Mouse (Mus musculus) fibroblast of lung, adult 2 months (primary cell): ENCODE data around the gene Pradc1.

ENCODE experiments used
- DNase-seq: peaks from one replicate; pipeline ENCODE4 v3.0.0-alpha.2; 2011; ENCODE audit warnings: low read depth

Gene Pradc1

DNA sequence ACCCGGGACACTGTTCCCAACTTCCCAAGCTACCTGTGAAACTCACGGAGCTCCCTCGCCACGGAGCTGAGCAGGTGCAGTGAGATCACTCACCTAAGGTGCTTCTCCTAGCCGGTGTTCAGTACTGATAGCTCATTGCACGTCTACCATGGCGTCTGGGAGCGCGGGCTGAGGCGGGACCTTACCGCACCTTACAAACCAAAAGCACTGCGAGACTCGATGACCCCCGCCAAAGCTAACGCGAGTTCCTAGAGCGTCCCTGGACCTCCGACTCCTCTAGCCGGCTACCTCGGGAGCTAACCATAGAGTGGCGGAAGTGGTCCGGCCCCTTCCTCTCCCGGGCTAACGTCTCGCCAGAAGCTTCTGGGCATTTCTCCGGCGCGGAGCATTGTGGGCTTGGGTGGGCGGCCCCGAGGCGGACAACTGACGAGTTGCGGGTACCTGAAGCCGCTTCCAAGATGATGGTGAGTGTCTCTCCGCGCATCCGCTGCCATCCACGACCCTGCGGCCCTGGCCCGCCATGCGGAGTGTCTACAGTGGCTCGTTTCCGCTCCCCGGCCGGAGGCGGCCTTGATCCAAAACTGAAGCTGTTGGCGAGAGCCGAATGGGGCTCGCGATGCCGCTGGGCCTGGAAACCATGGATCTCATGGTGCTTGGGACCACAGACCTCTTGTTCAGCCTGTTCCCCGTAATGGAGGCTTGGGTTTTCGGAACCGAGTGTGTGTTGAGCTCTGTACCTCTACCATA is at the start of gene Pradc1:
Pradc1 (minus strand) TSS at position 307 of the 747 bp plus-strand sequence.
- peak; percentile 95 for DNase-seq

DNA sequence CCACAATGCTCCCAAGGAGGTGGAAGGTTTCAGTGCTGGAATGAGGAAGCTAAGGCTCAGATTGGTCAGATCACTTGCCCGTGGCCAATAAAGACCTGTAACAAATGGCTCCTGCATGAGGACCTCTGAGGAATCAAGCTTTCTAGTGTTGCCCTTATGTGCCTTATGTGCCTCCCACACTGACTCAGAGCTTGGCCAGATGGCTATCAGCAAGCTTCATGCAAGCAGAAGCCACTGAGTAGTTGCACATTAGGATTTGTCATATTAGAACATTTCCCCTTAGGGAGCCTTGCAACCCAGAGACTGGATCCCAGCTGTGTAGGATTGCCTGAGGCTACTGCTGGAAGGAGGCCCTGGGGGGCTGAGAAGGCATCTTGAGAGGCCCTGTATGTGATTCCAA is 48.6 kb upstream of the Pradc1 start:
- no peak for DNase-seq

DNA sequence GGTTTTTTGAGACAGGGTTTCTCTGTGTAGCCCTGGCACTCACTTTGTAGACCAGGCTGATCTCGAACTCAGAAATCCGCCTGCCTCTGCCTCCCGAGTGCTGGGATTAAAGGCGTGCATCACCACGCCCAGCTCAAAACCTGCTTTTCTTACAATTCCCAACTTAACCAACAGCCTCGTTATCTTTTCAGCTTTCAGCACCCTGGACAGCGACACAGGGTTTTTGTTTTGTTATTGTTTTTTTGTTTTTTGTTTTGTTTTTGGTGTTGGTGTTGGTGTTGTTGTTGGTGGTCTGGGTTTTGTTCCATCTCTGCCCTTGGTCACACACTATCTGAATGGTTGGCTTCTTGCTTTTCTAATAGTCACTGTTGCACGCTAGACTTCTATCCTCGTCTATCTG is 46.4 kb upstream of the Pradc1 start:
- no peak for DNase-seq

DNA sequence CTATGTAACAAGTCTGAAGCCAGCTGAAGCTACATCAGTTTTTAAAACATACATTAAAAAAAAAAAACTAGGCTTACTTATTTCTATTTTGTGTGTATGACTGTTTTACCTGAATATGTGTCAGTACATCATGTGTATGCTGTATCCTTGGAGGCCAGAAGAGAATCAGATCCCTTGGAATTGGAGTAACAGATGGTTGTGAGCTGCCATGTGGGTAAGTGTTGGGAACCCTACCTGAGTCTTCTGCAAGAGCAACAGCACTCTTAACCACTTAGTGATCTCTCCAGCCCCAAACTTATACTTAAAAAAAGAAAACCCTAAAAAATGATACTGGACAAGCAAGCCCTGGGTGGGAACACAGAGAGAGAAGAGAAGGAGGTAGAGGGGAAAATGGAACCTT is 45.2 kb upstream of the Pradc1 start:
- no peak for DNase-seq

DNA sequence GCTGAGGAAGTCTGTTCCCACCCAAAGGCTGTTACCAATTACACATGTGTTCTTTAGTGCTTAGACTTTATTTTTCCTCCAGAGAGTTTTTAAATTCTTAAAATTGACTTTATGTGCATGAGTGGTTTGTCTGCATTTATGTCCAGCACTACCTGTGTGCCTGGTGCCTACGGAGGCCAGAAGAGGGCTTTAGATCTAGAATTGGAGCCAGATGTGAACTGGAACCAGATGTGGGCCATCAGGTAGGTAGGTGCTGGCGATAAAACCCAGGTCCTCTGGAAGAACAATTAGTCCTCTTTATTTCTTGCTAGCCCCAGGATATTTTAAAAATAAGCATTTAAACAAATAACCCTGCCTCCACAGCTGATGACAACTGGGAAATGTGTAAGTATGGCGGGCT is 39.8 kb upstream of the Pradc1 start:
- DNase-seq = no peak

DNA sequence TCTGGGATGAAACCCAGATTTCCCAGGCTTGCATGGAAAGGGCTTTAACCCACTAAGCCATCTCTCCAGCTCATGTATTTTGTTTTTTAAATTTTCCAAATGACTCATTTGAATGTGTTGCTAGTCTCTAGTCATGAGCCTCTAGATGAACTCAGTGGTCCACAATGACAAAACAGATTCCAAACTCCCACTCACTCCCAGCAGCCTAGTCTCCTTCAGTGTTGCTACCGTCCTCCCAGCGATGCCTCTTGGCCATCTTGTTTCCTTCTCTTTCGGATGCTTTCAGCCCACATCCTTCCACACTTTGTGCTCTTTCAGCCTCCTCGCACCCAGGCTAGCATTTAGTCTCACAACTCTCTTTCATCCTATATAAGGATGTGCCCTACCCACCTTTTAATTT is 38.5 kb upstream of the Pradc1 start:
- DNase-seq = no peak

DNA sequence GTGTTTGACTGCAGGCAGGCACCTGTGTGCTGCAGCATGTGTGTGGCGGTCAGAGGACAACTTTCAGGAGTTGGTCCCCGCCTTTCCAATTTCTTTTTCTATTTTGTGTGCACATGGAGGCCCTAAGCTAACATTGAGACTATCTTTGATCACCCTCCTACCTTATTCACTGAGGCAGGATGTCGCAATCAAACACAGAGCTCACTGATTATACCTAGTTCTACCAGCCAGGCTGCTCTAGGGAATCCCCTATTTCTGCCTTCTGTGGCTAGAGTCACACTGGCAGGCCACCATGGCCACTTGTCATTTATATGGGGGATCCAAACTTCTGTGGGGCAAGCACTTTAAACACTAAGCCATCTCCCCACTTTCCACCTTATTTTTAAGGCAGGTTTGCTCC is 37.9 kb upstream of the Pradc1 start:
- no peak for DNase-seq

DNA sequence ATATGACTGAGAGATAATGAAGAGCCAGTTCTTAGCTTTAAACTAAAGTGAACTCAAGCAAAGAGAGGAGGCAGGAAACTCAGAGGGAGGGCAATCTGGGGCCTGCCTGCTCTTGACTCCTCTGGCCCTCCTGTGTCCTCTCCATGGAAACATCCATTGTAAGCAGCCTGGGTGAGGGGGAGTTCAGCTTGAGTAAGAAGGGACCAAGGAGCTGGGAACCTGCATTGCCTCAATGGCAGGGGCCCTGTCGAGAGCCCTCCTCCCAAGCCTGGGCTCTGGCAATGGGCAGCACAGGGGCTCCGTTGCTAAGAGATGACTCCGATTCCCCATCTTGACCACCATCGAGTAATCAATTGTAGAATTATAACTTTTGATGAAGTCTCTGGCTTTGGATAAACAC is 36.7 kb upstream of the Pradc1 start:
- no peak for DNase-seq

DNA sequence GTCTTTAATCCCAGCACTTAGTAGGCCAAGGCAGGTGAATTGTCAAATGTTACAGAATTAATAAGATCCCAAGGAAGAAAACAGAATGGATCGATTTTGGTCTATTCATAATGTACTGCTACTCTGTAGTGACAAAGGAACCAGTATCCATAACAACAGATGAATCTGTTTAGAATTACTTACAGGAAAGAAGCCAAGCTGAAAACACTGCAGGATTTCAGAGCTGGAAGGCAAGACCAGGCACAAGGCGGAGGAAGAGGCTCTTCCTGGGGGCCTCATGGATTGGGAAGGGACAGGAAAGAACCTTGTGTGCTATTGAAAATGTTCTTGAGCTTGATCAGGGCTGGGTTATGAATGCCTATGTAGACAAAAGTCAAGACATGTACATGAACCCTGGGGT is 34.0 kb upstream of the Pradc1 start:
- DNase-seq = no peak

DNA sequence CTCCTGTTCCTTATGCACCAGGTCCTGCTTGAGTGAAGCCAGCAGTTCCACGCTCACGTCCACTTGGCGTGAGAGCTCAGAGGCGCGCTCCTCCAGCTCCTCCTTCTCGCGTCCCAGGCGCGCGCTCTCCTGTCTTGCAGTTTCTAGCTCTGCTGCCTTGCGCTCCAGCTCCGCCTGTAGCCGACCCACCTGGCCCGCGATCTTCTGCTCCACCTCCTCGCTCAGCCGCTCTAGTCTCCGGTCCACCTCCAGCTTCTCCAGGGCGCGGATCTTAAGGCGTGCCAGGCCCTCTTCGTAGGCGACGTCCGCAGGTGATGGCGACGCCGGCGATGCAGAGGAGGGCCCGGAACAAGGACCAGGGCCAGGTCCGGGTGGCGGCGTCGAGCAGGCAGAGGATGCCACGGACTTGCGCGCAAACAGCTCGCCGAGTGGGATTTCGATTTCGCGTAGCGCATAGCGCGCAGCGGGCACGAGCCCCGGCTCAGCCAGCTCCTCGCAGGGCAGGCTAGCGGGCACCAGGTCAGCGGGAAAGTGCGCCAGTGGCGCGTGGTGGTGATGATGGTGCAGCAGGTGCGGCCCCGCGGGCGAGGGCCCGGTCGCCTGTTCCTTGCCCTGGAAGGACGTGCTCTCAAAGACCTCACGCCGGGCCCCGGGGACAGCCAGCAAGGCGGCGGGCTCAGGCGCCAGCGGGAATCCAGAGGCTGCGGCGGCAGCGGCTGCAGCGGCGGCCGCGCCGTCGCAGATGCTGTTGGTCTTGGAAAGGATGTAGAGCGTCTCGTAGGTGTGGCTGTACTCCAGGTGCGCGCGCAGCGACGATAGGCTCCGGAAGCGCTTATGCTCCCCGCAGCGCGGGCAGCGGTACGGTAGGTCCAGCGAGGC is 32.3 kb upstream of the Pradc1 start:
- no peak for DNase-seq

DNA sequence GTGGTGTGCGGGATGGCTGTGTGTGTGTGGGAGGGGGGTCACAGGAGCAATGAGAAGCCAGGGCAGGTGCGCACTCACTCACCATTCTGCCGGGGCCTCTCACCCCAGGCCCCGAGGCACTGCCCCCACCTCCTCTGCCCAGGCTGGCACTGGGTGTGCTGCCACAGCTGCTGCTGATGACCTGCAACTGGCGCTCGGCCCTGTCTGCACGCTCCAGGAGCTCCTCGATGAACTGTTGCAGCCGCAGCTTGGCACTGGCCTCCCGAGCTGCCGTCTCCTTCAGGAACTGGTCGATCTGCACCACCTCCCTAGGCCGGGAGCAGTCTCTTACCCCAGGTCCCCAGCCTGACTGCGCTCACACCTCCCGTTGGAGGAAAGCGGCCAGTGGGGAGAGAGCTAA is 28.9 kb upstream of the Pradc1 start:
- DNase-seq = no peak

DNA sequence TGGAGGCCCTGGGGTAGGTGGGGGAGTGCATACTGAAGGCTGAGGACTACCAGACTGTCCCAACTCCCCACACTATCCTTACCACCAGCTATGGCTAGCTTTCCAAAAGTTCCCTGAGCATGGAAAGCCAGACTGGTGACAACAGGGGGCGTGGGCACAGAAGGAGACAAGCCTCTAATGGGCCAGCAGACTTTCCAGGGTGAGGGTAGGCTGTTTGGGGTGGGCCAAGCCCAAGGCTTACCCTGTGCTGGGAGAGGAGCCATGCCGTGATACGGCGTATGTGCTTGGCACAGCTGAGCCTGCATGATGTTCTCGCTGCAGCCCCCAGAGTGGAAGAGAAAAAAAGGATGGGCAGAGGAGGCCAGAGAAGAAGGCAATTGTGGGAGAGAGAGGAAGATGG is 28.2 kb upstream of the Pradc1 start:
- no peak for DNase-seq

DNA sequence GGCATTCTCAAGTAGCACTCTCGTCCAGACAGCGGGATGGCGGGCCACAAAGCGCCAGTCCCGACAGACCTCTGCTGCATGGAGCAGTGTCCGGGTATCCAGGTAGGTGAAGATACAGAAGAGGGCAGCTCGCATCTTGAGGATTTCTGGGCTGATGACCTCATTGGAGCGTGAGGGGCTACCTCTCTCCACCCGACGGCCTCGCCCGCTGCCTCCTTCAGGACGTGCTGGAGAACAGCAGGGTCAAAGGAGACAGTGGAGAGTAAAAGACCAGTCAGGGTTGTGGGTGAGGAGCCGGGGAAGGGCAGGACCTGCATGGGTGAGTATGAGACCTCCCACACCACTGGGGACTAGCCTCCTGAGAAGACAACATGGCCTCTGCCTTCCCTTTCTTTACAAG is 26.6 kb upstream of the Pradc1 start:
- DNase-seq = no peak

DNA sequence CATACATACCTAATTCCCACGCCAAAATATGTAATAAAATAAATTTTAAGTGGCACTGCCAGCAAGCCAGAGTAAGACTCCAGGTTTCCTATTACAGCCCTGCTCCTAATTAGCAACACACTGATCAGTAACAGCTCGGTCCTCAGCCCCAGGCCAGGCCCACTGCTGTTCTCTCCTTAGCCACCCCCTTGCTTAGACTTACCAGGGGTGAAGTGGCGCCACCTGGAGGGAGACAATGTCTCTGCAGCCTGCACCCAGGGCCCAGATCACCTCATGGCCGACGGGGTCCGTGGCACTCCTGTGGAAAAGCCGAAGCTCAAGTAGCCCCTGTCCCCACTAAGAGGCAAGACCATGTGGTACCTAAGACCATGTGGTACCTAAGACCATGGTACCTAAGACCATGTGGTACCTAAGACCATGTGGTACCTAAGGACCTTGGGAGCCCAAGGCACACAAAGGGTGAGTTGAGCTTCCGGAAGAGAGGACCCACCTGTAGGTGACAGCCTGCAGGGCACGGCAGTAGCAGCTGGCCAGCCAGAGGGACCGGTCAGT is 25.7 kb upstream of the Pradc1 start:
- no peak for DNase-seq

DNA sequence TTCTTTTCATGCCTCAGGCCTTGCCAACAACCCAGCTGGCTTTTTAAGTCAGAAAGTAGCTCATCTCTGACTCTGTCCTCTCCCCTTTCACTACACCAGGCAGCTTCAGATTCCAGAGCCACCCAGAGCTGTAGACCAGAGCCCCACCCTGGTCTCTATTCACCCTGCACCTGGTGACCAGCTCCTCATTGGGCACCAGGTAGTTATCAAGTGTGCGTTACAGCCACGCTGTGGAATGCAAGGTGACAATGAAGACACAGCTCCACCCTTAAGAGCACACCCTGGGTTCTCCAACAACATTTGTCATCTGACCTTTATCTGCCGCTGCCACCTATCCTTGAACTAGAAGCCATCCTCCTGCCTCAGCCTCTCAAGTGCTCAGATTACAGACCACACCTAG is 23.8 kb upstream of the Pradc1 start:
- DNase-seq = no peak

DNA sequence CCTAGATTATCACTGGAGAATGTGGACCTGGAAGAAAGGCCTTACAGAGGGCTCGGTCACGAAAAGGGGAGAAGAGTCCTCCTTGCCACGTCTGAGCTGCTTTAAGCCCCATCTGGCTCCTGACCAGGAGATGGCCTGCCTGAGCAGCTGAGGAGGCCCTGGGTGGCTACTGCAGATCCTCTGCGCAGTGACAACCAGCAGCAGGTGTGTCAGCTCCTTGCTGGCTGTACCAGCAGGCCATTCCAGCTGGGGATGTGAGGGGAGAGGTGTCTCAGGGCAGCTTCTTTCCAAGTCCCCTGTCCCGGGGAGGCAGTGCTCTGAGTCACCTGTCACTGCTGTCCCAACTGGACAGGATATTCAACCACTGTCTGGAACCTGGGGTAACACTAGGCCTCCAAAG is 20.8 kb upstream of the Pradc1 start:
- no peak for DNase-seq

DNA sequence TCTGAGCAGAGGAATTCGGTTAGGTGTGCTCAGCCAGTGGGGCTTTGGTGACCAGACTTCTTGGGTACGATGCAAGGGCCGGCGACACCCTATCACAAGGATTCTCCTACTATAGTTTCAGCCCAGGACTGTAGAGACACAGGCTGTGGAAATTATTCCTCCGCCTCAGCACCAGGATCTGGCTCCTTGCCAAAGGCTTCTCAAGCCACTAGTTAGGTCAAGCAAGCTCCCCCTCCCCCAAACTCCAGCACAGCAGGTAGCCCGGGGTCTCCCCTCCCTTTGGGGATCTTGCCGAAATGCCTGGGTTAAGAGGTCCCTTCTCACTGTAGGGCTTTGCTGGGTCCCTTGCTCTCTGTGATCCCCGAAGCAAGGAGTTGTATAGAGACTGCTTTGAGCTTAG is 20.2 kb upstream of the Pradc1 start:
- no peak for DNase-seq

DNA sequence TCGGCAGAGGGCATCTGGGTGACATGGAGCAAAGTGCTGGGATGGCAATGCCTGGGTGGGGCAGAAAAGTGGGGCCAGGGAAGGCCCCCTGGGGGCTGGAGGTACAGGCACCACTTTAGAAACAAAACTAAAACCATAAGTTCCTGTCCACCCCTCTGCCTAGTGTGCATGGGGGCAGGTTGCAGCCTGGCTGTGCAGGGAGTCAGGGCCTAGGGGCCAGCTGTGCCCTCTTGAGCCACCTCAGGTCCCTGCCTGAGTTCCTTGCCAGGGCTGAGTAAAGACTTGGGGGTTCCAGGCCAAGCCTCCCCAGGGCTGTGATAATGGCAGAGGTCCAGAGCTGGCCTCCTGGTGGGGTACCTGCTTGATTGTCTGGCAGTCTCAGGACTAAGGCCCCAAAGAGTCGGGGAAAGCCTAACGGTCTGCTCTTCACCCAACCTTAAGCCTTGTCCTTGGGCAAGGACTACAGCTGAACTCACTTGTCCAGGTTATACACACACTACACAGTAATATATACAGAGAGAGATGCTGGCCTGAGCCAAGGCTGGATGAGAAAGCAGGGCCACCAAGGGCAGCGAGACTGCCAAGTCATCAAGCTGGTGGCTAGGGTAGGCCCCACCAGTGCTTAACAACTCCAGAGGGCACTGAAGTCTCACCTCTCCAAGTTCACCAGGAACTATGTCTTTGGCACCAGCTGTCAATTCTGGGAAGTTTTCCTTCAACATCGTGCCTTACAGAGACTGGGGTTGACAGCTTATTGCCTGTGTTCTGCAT is 18.1 kb upstream of the Pradc1 start:
- DNase-seq = no peak

DNA sequence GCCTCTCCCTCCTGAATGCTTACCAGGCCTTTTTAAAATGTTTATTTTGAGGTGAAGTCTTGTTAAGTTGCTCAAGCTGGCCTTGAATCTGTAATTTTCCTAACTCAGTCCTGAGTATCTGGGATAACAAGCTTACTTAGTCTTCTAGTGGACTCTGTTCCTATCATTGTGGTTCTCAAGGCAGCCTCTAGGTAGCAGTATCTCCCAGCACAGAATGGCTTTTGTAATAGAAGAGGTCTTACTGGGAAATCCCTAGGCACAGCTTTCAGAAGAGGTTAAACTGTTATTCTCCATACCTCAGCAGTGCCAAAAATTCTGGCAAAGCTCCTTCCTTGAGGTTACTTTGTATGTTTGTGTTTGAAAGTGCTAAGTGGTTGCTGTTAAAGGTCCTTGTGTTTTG is 13.6 kb upstream of the Pradc1 start:
- no peak for DNase-seq

DNA sequence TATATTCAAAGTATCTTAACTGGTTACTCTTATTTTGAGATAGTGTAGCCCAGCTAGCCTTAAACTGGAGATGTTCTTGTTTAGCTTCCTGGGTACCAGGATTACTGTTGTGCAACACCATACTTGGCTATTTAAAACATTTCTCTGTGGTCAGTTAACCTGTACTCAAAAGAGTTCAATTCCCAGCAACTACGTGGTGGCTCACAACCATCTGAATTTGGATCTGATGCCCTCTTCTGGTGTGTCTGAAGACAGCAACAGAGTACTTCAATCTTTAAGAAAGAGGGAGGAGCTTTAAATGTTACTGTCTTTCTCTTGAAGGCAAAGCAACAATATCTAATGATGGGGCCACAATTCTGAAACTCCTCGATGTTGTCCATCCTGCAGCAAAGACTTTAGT is 7.9 kb upstream of the Pradc1 start:
- DNase-seq = no peak

DNA sequence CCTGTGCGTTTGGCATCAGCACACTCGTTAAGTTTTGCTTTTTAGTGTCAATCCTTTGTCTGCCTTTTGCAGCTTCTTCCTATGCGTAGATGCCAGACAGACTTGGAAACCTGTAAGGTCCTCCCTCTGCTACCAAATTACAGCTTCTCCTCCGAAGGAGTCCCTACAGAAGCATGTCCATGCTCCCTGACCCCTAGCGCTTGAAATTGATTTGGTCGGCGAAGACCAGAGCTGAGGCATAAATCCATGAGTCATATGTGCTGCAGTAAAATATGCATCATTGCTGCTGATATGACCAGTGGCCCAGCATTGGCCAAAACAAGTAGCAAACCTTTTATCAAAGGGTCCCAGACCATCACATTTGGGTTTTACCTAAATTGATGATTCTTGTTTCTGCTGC is 1.0 kb upstream of the Pradc1 start:
- no peak for DNase-seq

DNA sequence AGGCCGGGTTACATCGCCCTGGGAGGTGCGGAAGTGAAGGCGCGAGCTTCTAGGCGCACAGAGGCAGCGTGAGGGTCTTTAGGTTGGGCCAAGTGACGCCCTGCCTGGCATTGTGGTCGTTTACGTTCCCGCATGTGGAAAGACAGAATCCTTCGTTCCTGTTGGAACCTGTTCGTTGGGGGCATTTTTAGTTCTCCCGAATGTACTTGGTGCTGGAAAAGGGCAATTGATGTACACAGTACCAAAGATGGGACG is 568 bp upstream of the Pradc1 start:
- DNase-seq = no peak
